Comparison of ENCODE assay signal across 9 mouse cellular contexts in the genomic region with DNA sequence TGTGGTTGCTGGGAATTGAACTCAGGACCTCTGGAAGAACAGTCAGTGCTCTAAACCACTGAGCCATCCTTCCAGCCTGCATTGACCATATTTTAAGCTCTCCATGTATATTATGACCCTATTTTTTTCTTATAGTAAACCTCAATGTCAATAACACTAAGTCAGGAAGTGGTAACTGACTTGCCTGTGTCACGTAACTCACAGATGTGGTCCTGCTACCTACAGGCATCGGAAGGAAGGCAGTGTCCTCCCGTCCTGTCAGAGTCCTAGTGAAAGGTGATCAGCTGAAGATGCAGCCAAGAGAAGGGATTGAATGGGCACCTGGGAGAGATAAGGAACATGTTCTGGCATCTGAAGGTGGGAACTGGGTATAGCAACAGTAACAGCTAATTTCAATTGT. TPM values are rescaled to one million over a fixed set of nuclear protein-coding genes. Genes with fewer than 3 reads are reported as not detected.
ATAC-seq lines count a peak whose summit lies in the region.
"Had no signal": no experiment of that assay in that cellular context is flagged by ENCODE, and none has a peak within 500 bp of the region (broad histone marks: within the 10 kb centered on the region; RNA-seq: fewer than 3 reads in every experiment).

No protein-coding gene starts in this region.

- ATAC-seq in CD4-positive, CD25-positive, alpha-beta regulatory T cell, adult 4 months = peak; percentile 75
- peak; percentile 59 for ATAC-seq in activated CD4-positive, CD25-positive, alpha-beta regulatory T cell, adult 4 months
- peak; percentile 67 for ATAC-seq in inflammation-experienced regulatory T-cells, adult 6 months

RNA-seq across cellular contexts. Expression of a gene that starts 8.7 kb away (rescaled TPM):
- polyA plus RNA-seq in CD4-positive, CD25-positive, alpha-beta regulatory T cell, adult 4 months (2017; shearing (Covaris generic)) = 10 to 100 TPM; 11.0 to 17.0 TPM
- 10 to 100 TPM; 11.5 to 12.7 TPM for polyA plus RNA-seq in activated CD4-positive, CD25-positive, alpha-beta regulatory T cell, adult 4 months (2017; shearing (Covaris generic))
- 10 to 100 TPM in 1 of 3 experiments, 1 to 10 TPM in 1, under 1 TPM in 1; 0.49 to 10.2 (median 6.8) TPM for polyA plus RNA-seq in inflammation-experienced regulatory T-cells, adult 6 months (2017; shearing (Covaris generic))
- polyA plus RNA-seq: G1E had no signal

RNA-seq across cellular contexts. Expression of a gene that starts 20.7 kb away (rescaled TPM):
- polyA plus RNA-seq in CD4-positive, CD25-positive, alpha-beta regulatory T cell, adult 4 months (2017; shearing (Covaris generic)) = not detected
- not detected for polyA plus RNA-seq in activated CD4-positive, CD25-positive, alpha-beta regulatory T cell, adult 4 months (2017; shearing (Covaris generic))
- not detected for polyA plus RNA-seq in inflammation-experienced regulatory T-cells, adult 6 months (2017; shearing (Covaris generic))
- polyA plus RNA-seq: adrenal gland, adult 2 months; brain, embryonic 14.5 days; G1E; Patski had no signal

RNA-seq across cellular contexts. Expression of a gene that starts 27.6 kb away (rescaled TPM):
- under 1 TPM; 0.54 to 0.65 TPM for polyA plus RNA-seq in CD4-positive, CD25-positive, alpha-beta regulatory T cell, adult 4 months (2017; shearing (Covaris generic))
- polyA plus RNA-seq in activated CD4-positive, CD25-positive, alpha-beta regulatory T cell, adult 4 months (2017; shearing (Covaris generic)) = under 1 TPM; 0.21 to 0.31 TPM
- polyA plus RNA-seq in inflammation-experienced regulatory T-cells, adult 6 months (2017; shearing (Covaris generic)) = 1 to 10 TPM in 1 of 3 experiments, under 1 TPM in 1, not detected in 1; 0.60 to 1.2 TPM
- polyA plus RNA-seq: adrenal gland, adult 2 months; brain, embryonic 14.5 days; C2C12; cerebellum, adult 2 months; G1E; Patski had no signal

RNA-seq across cellular contexts. Expression of a gene that starts 57.2 kb away (rescaled TPM):
- polyA plus RNA-seq in CD4-positive, CD25-positive, alpha-beta regulatory T cell, adult 4 months (2017; shearing (Covaris generic)) = under 1 TPM in 1 of 2 experiments, not detected in 1; 0.22 TPM
- not detected for polyA plus RNA-seq in activated CD4-positive, CD25-positive, alpha-beta regulatory T cell, adult 4 months (2017; shearing (Covaris generic))
- polyA plus RNA-seq in inflammation-experienced regulatory T-cells, adult 6 months (2017; shearing (Covaris generic)) = not detected
- polyA plus RNA-seq: adrenal gland, adult 2 months; brain, embryonic 14.5 days; cerebellum, adult 2 months; G1E; Patski had no signal
